Mouse (Mus musculus): ENCODE results near the gene Gm4858. TPM values are rescaled to one million over a fixed set of nuclear protein-coding genes. Genes with fewer than 3 reads are reported as not detected.
"Not testable (repeated sequence)": the region's sequence is repeated elsewhere in the genome, so short reads cannot be mapped to it uniquely, and the experiment has no call there.

The Gm4858 gene
- polyA plus RNA-seq, 1 experiment from 2014 or later: not detected

- H3K9ac ChIP-seq (replicated peaks; ENCODE audit: low read depth, low read length); H3K4me3 ChIP-seq (ENCODE audit: low read depth, low read length); H3K27ac ChIP-seq (ENCODE audit: low read depth, low read length); H3K4me1 ChIP-seq (ENCODE audit: control insufficient read depth, insufficient read depth, low read length); H3K27me3 ChIP-seq (ENCODE audit: control insufficient read depth, insufficient read depth, low read length); H3K4me2 ChIP-seq (ENCODE audit: low read depth, low read length); H3K36me3 ChIP-seq (ENCODE audit: control insufficient read depth, insufficient read depth, low read length); H3K9me3 ChIP-seq (ENCODE audit: control insufficient read depth, low read length): not testable (repeated sequence)
- ATAC-seq (ENCODE audit: low read depth): peak; percentile 66; the same call in 1 of the 2 replicates
- WGBS: 50% methylated on average over 1 of the region's 1 CpGs
These were observed 25.0 kb downstream of the Gm4858 start for GRCm38 (mm10) chr3:93093581-93093980.

- 74% methylated on average over 2 of the region's 2 CpGs for WGBS
- Histone ChIP-seq H3K36me3 (ENCODE audit: control insufficient read depth, insufficient read depth, low read length) (no peaks in the 10 kb centered on the region), H3K27ac (ENCODE audit: low read depth, low read length) (no peak overlapping the region), H3K4me1 (ENCODE audit: control insufficient read depth, insufficient read depth, low read length) (no peaks in the 10 kb centered on the region), H3K4me3 (ENCODE audit: low read depth, low read length) (no peak overlapping the region), H3K4me2 (ENCODE audit: low read depth, low read length) (no peak overlapping the region), H3K27me3 (ENCODE audit: control insufficient read depth, insufficient read depth, low read length) (no peaks in the 10 kb centered on the region), H3K9ac (replicated peaks; ENCODE audit: low read depth, low read length) (no peak overlapping the region), H3K9me3 (ENCODE audit: control insufficient read depth, low read length) (no peaks in the 10 kb centered on the region)
- no peak for ATAC-seq (ENCODE audit: low read depth)
These were observed 27.8 kb downstream of the Gm4858 start for GRCm38 (mm10) chr3:93096447-93096846.

- H3K4me2 ChIP-seq (ENCODE audit: low read depth, low read length): no peak overlapping the region
These were observed 43.0 kb downstream of the Gm4858 start for GRCm38 (mm10) chr3:93111668-93112067.

GRCm38 (mm10) chr3:93114481-93114880, 45.9 kb downstream of the Gm4858 start:
- WGBS: 6% methylated on average over 2 of the region's 2 CpGs
- no peak overlapping the region for H3K27ac ChIP-seq (ENCODE audit: low read depth, low read length)
- peak; percentile 24; the same call in 1 of the 2 replicates for ATAC-seq (ENCODE audit: low read depth)
- H3K9ac ChIP-seq (replicated peaks; ENCODE audit: low read depth, low read length): no peak overlapping the region
- no peaks in the 10 kb centered on the region for H3K4me1 ChIP-seq (ENCODE audit: control insufficient read depth, insufficient read depth, low read length)
- no peaks in the 10 kb centered on the region for H3K36me3 ChIP-seq (ENCODE audit: control insufficient read depth, insufficient read depth, low read length)
- H3K9me3 ChIP-seq (ENCODE audit: control insufficient read depth, low read length): no peaks in the 10 kb centered on the region
- H3K4me2 ChIP-seq (ENCODE audit: low read depth, low read length): no peak overlapping the region
- H3K4me3 ChIP-seq (ENCODE audit: low read depth, low read length): no peak overlapping the region
- H3K27me3 ChIP-seq (ENCODE audit: control insufficient read depth, insufficient read depth, low read length): no peaks in the 10 kb centered on the region

More at GRCm38 (mm10) chr3:93111668-93112067, 43.0 kb downstream of the Gm4858 start:
- Histone ChIP-seq H3K4me3 (ENCODE audit: low read depth, low read length) (no peak overlapping the region), H3K9me3 (ENCODE audit: control insufficient read depth, low read length) (no peaks in the 10 kb centered on the region), H3K36me3 (ENCODE audit: control insufficient read depth, insufficient read depth, low read length) (no peaks in the 10 kb centered on the region), H3K4me1 (ENCODE audit: control insufficient read depth, insufficient read depth, low read length) (no peaks in the 10 kb centered on the region), H3K9ac (replicated peaks; ENCODE audit: low read depth, low read length) (no peak overlapping the region), H3K27me3 (ENCODE audit: control insufficient read depth, insufficient read depth, low read length) (no peaks in the 10 kb centered on the region), H3K27ac (ENCODE audit: low read depth, low read length) (no peak overlapping the region)
- ATAC-seq (ENCODE audit: low read depth): no peak
- 43% methylated on average over 5 of the region's 5 CpGs for WGBS

GRCm38 (mm10) chr3:93119101-93119500, 50.5 kb downstream of the Gm4858 start:
- no peak overlapping the region for H3K9ac ChIP-seq (replicated peaks; ENCODE audit: low read depth, low read length)
- no peak overlapping the region for H3K4me3 ChIP-seq (ENCODE audit: low read depth, low read length)
- H3K4me1 ChIP-seq (ENCODE audit: control insufficient read depth, insufficient read depth, low read length): no peaks in the 10 kb centered on the region
- no peak for ATAC-seq (ENCODE audit: low read depth)
- H3K4me2 ChIP-seq (ENCODE audit: low read depth, low read length): no peak overlapping the region
- WGBS: 48% methylated on average over 4 of the region's 4 CpGs
- H3K27ac ChIP-seq (ENCODE audit: low read depth, low read length): no peak overlapping the region
- H3K9me3 ChIP-seq (ENCODE audit: control insufficient read depth, low read length): no peaks in the 10 kb centered on the region
- H3K27me3 ChIP-seq (ENCODE audit: control insufficient read depth, insufficient read depth, low read length): no peaks in the 10 kb centered on the region
- H3K36me3 ChIP-seq (ENCODE audit: control insufficient read depth, insufficient read depth, low read length): no peaks in the 10 kb centered on the region

Other genes starting within 250 kb of the Gm4858 start
- gene Kprp, start 241.6 kb upstream of the Gm4858 start, polyA plus RNA-seq (2014; fragmentation: Nextera tagmentation; extraction: Ambion mirVana): not detected in 2 replicates
- not detected in 2 replicates for gene Lce1l, start 217.5 kb upstream of the Gm4858 start, polyA plus RNA-seq (2014; fragmentation: Nextera tagmentation; extraction: Ambion mirVana)
- gene 2310050C09Rik, start 198.6 kb upstream of the Gm4858 start, polyA plus RNA-seq (2014; fragmentation: Nextera tagmentation; extraction: Ambion mirVana): not detected in 2 replicates
- not detected in 2 replicates for gene Lce3a, start 142.6 kb upstream of the Gm4858 start, polyA plus RNA-seq (2014; fragmentation: Nextera tagmentation; extraction: Ambion mirVana)
- gene Lce3b, start 135.8 kb upstream of the Gm4858 start, polyA plus RNA-seq (2014; fragmentation: Nextera tagmentation; extraction: Ambion mirVana): not detected in 2 replicates
- not detected in 2 replicates for gene Lce3c, start 124.3 kb upstream of the Gm4858 start, polyA plus RNA-seq (2014; fragmentation: Nextera tagmentation; extraction: Ambion mirVana)
- not detected in 2 replicates for gene Lce3d, start 111.4 kb upstream of the Gm4858 start, polyA plus RNA-seq (2014; fragmentation: Nextera tagmentation; extraction: Ambion mirVana)
- gene Lce3e, start 101.8 kb upstream of the Gm4858 start, polyA plus RNA-seq (2014; fragmentation: Nextera tagmentation; extraction: Ambion mirVana): not detected in 2 replicates
- gene Lce3f, start 76.6 kb upstream of the Gm4858 start, polyA plus RNA-seq (2014; fragmentation: Nextera tagmentation; extraction: Ambion mirVana): not detected in 2 replicates
- 1.0 TPM in 1 of 2 replicates, not detected in the other for gene Crct1, start 53.1 kb upstream of the Gm4858 start, polyA plus RNA-seq (2014; fragmentation: Nextera tagmentation; extraction: Ambion mirVana)
- not detected in 2 replicates for gene Lce1m, start 49.8 kb upstream of the Gm4858 start, polyA plus RNA-seq (2014; fragmentation: Nextera tagmentation; extraction: Ambion mirVana)
- gene Crnn, start 76.0 kb downstream of the Gm4858 start, polyA plus RNA-seq (2014; fragmentation: Nextera tagmentation; extraction: Ambion mirVana): not detected in 2 replicates
- not detected in 2 replicates for gene Flg2, start 128.5 kb downstream of the Gm4858 start, polyA plus RNA-seq (2014; fragmentation: Nextera tagmentation; extraction: Ambion mirVana)
- not detected in 2 replicates for gene Flg, start 204.7 kb downstream of the Gm4858 start, polyA plus RNA-seq (2014; fragmentation: Nextera tagmentation; extraction: Ambion mirVana)

All from neural tube, embryonic 14.5 days (tissue).